Mouse (Mus musculus) thymus, postnatal 36 days (tissue): ENCODE measurements around the gene Spon2.

ENCODE experiments used
- DNase-seq, 2 experiments: peaks; one replicate each; pipeline ENCODE4 v3.0.0; 2022; ENCODE audit warnings: mixed read lengths in 2 of 2

Spon2 gene

GRCm38 (mm10) chr5:33214723-33215122 lies 3.5 kb downstream of the Spon2 start:
- no peak for DNase-seq

- DNase-seq = no peak
These were observed 7.0 kb downstream of the Spon2 start for GRCm38 (mm10) chr5:33211254-33211653.

GRCm38 (mm10) chr5:33210515-33210914 lies 7.7 kb downstream of the Spon2 start:
- no peak for DNase-seq

GRCm38 (mm10) chr5:33208533-33209245 lies 9.6 kb downstream of the Spon2 start:
- no peak for DNase-seq

- no peak for DNase-seq
These were observed 11.1 kb downstream of the Spon2 start for GRCm38 (mm10) chr5:33207136-33207535.

GRCm38 (mm10) chr5:33206328-33206727 lies 11.9 kb downstream of the Spon2 start:
- DNase-seq = no peak

- no peak for DNase-seq
These were observed 14.0 kb downstream of the Spon2 start for GRCm38 (mm10) chr5:33204284-33204683.

- DNase-seq = peak; percentile 62 to 73
These were observed 14.5 kb downstream of the Spon2 start for GRCm38 (mm10) chr5:33203691-33204242.

GRCm38 (mm10) chr5:33203171-33203565 lies 15.1 kb downstream of the Spon2 start:
- no peak for DNase-seq

GRCm38 (mm10) chr5:33202516-33203170 lies 15.6 kb downstream of the Spon2 start:
- no peak for DNase-seq

GRCm38 (mm10) chr5:33201697-33202096 lies 16.6 kb downstream of the Spon2 start:
- DNase-seq = no peak

- no peak for DNase-seq
These were observed 18.2 kb downstream of the Spon2 start for GRCm38 (mm10) chr5:33200071-33200470.

GRCm38 (mm10) chr5:33195246-33195852 lies 22.9 kb downstream of the Spon2 start:
- no peak for DNase-seq

- DNase-seq = no peak
These were observed 24.7 kb downstream of the Spon2 start for GRCm38 (mm10) chr5:33193567-33193966.
